Mouse (Mus musculus) heart, adult 8-10 months (tissue): ENCODE measurements around the gene Fermt2. TPM values are rescaled to one million over a fixed set of nuclear protein-coding genes. Genes with fewer than 3 reads are reported as not detected.
A peak's percentile ranks its signal among the peaks of the same experiment; 100 is the strongest.

Experiments used
- DNase-seq: peaks from one replicate; pipeline ENCODE4 v3.0.0; 2022; ENCODE audit warnings: low spot score
- total RNA-seq, 4 experiments: library from RNA; stranded (reverse); gene quantifications; 2 replicates each; pipeline ENCODE4 v1.2.4; 2022

Gene Fermt2
- total RNA-seq, 4 experiments from 2014 or later = 205 to 238 (median 230) TPM

GRCm38 (mm10) chr14:45464036-45465035 is 65.6 kb downstream of the Fermt2 start:
- DNase-seq = no peak

GRCm38 (mm10) chr14:45463599-45463998 is 66.3 kb downstream of the Fermt2 start:
- DNase-seq = peak; percentile 73

- DNase-seq = no peak
Observed at GRCm38 (mm10) chr14:45462875-45463475, 66.9 kb downstream of the Fermt2 start.

GRCm38 (mm10) chr14:45462374-45462773 is 67.5 kb downstream of the Fermt2 start:
- DNase-seq = no peak

GRCm38 (mm10) chr14:45461945-45462344 is 68.0 kb downstream of the Fermt2 start:
- DNase-seq = no peak

- no peak for DNase-seq
Observed at GRCm38 (mm10) chr14:45460491-45460890, 69.4 kb downstream of the Fermt2 start.

- DNase-seq = no peak
Observed at GRCm38 (mm10) chr14:45459877-45460276, 70.0 kb downstream of the Fermt2 start.

- DNase-seq = peak; percentile 74
Observed at GRCm38 (mm10) chr14:45457003-45457402, 72.9 kb downstream of the Fermt2 start.

GRCm38 (mm10) chr14:45456502-45456846 is 73.4 kb downstream of the Fermt2 start:
- DNase-seq = peak; percentile 72

GRCm38 (mm10) chr14:45455651-45456501 is 74.0 kb downstream of the Fermt2 start:
- DNase-seq = peak; percentile 56

- DNase-seq = no peak
Observed at GRCm38 (mm10) chr14:45453538-45454233, 76.2 kb downstream of the Fermt2 start.

GRCm38 (mm10) chr14:45452861-45453512 is 76.9 kb downstream of the Fermt2 start:
- peak; percentile 79 for DNase-seq

GRCm38 (mm10) chr14:45452148-45452547 is 77.8 kb downstream of the Fermt2 start:
- DNase-seq = peak; percentile 46

- no peak for DNase-seq
Observed at GRCm38 (mm10) chr14:45451090-45451489, 78.8 kb downstream of the Fermt2 start.

GRCm38 (mm10) chr14:45446777-45447176 is 83.1 kb downstream of the Fermt2 start:
- DNase-seq = no peak

- peak; percentile 55 for DNase-seq
Observed at GRCm38 (mm10) chr14:45445445-45445844, 84.5 kb downstream of the Fermt2 start.

- no peak for DNase-seq
Observed at GRCm38 (mm10) chr14:45444870-45445269, 85.0 kb downstream of the Fermt2 start.

- DNase-seq = no peak
Observed at GRCm38 (mm10) chr14:45442781-45443560, 86.9 kb downstream of the Fermt2 start.

GRCm38 (mm10) chr14:45441291-45441690 is 88.6 kb downstream of the Fermt2 start:
- DNase-seq = no peak

GRCm38 (mm10) chr14:45439387-45439786 is 90.5 kb downstream of the Fermt2 start:
- DNase-seq = no peak
